Mouse (Mus musculus) small intestine, adult 2 months (tissue): ENCODE measurements around the gene Polr1c.

Source experiments
- CTCF ChIP-seq: fragments of 200-500 bp; IDR thresholded peaks from 2 replicates; pipeline ENCODE4 v1.5.1; 2012; ENCODE audit warnings: low read depth, mild to moderate bottlenecking, control low read depth, inconsistent platforms, low read length, moderate library complexity, mixed read lengths; ENCODE audit not compliant: insufficient replicate concordance, insufficient read length; ENCODE audit errors: extremely low read depth
- POLR2A ChIP-seq: fragments of 200-500 bp; IDR thresholded peaks from 2 replicates; pipeline ENCODE4 v1.6.1; 2012; ENCODE audit warnings: low read depth, mild to moderate bottlenecking, control low read depth, inconsistent platforms, low read length, moderate library complexity

DNA sequence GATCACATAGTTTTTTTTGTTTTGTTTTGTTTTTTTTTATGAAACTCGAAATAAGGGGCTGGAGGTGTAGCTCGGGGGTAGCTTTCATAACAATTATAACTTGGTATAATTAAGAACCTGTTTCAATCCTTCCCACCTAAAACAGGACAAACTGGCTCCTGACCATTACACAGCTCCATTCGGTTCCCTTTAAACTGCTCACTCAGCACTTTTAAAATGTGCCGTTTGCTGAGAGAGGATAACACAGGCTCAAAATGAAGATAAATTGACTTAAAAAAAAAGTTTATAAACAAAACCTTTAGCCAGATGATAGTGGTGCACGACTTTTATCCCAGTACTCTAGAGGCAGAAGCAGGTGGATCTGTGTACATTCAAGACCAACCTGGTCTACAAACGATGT is 37.6 kb upstream of the Polr1c start:
- TF ChIP-seq CTCF (no peak), POLR2A (no peak)
